Mouse (Mus musculus): ENCODE results near the gene Ipo8. TPM values are rescaled to one million over a fixed set of nuclear protein-coding genes. Genes with fewer than 3 reads are reported as not detected.

Gene Ipo8
- total and polyA plus RNA-seq, 2 experiments from 2014 or later = 9.7 to 19.3 TPM

DNA sequence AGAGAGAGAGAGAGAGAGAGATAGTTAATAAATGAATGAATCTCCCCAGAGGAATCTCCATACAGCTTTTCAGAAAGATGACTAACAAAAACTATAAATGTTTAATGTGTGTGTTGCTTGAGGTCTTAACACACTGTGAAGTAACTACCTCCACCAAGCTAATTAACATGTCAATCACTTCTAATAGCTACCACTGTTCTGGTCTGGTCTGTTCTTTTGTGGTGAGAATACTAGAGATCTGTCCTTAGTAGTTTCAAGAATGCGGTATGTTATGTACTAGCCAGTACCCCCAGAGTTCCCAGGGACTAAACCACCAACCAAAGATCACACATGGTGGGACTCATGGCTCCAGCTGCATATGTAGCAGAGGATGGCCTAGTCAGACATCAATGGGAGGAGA lies 74.7 kb downstream of the Ipo8 start:
- 96% methylated on average over 1 of the region's 1 CpGs for WGBS
- Histone ChIP-seq H3K4me1 (ENCODE audit: control insufficient read depth, insufficient read depth) (no peaks in the 10 kb centered on the region), H3K27me3 (ENCODE audit: control insufficient read depth, insufficient read depth, low read length) (no peaks in the 10 kb centered on the region), H3K27ac (ENCODE audit: low read depth) (no peak overlapping the region), H3K9me3 (replicated peaks; ENCODE audit: control insufficient read depth, low read length) (no peaks in the 10 kb centered on the region), H3K4me2 (ENCODE audit: low read depth, low read length) (no peak overlapping the region), H3K36me3 (replicated peaks; ENCODE audit: control insufficient read depth, insufficient read depth, low read length) (no peaks in the 10 kb centered on the region), H3K4me3 (ENCODE audit: low read depth, low read length) (no peak overlapping the region), H3K9ac (replicated peaks; ENCODE audit: low read depth, low read length) (no peak overlapping the region)
- TF ChIP-seq CTCF (IDR thresholded peaks at IDR 0.05; ENCODE audit: low read depth) (no peak), EP300 (IDR thresholded peaks at IDR 0.05; ENCODE audit: low read depth) (no peak)
- ATAC-seq (ENCODE audit: insufficient read depth, low read depth) = no peak
- no peak for DNase-seq (ENCODE audit: low spot score)

DNA sequence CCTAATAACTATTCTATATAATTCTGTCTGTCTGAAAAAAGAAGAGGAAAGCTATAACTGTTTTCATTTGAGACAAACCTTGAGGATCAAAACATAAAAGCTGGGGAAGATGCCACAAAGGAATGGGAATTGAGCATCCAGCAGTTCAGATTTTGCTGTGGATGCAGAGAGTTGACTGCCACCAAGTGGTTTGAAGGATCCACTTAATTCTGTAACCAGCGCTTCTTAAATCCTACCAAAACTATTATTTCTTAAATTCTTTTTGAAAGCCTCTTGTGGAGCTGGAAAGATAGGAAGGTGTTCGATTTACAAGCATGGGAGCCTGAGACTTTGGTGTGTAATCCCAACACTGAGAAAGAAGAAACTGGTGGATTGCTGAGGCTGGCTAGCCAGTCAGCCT lies 79.9 kb downstream of the Ipo8 start:
- Histone ChIP-seq H3K9me3 (replicated peaks; ENCODE audit: control insufficient read depth, low read length) (no peaks in the 10 kb centered on the region), H3K4me3 (ENCODE audit: low read depth, low read length) (no peak overlapping the region), H3K4me2 (ENCODE audit: low read depth, low read length) (no peak overlapping the region), H3K4me1 (ENCODE audit: control insufficient read depth, insufficient read depth) (no peaks in the 10 kb centered on the region), H3K27me3 (ENCODE audit: control insufficient read depth, insufficient read depth, low read length) (no peaks in the 10 kb centered on the region), H3K36me3 (replicated peaks; ENCODE audit: control insufficient read depth, insufficient read depth, low read length) (no peaks in the 10 kb centered on the region), H3K27ac (ENCODE audit: low read depth) (no peak overlapping the region), H3K9ac (replicated peaks; ENCODE audit: low read depth, low read length) (no peak overlapping the region)
- WGBS = 62% methylated on average over 2 of the region's 2 CpGs
- no peak for ATAC-seq (ENCODE audit: insufficient read depth, low read depth)
- TF ChIP-seq CTCF (IDR thresholded peaks at IDR 0.05; ENCODE audit: low read depth) (peak; percentile 49), EP300 (IDR thresholded peaks at IDR 0.05; ENCODE audit: low read depth) (no peak)
- no peak for DNase-seq (ENCODE audit: low spot score)

DNA sequence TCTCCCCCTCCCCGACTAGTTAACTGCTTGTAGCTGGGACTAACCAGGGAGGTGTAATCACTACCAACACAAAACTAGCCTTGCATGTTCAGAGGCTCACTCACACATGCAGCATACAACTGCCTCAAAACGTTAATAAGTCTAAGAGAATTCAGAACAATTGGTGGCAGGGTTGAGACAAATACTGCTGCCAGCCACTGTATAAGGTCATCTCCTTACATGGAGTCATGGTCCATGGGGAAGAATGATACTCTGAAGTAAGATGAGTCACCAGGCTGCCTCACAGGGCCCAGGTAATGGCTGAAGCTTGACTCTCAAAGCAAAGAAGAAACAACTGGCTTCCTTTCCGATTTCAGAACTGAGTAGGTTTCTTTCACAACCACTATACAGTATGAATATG lies 81.1 kb downstream of the Ipo8 start:
- no peak overlapping the region for H3K9ac ChIP-seq (replicated peaks; ENCODE audit: low read depth, low read length)
- DNase-seq (ENCODE audit: low spot score) (no peak), ATAC-seq (ENCODE audit: insufficient read depth, low read depth) (no peak)
- H3K4me2 ChIP-seq (ENCODE audit: low read depth, low read length) = no peak overlapping the region
- H3K27ac ChIP-seq (ENCODE audit: low read depth) = no peak overlapping the region
- no peak for TF ChIP-seq EP300 (IDR thresholded peaks at IDR 0.05; ENCODE audit: low read depth)
- TF ChIP-seq CTCF (IDR thresholded peaks at IDR 0.05; ENCODE audit: low read depth) = no peak
- H3K27me3 ChIP-seq (ENCODE audit: control insufficient read depth, insufficient read depth, low read length) = no peaks in the 10 kb centered on the region
- H3K9me3 ChIP-seq (replicated peaks; ENCODE audit: control insufficient read depth, low read length) = no peaks in the 10 kb centered on the region
- no peak overlapping the region for H3K4me3 ChIP-seq (ENCODE audit: low read depth, low read length)
- no peaks in the 10 kb centered on the region for H3K36me3 ChIP-seq (replicated peaks; ENCODE audit: control insufficient read depth, insufficient read depth, low read length)
- 68% methylated on average over 3 of the region's 3 CpGs for WGBS
- H3K4me1 ChIP-seq (ENCODE audit: control insufficient read depth, insufficient read depth) = no peaks in the 10 kb centered on the region

DNA sequence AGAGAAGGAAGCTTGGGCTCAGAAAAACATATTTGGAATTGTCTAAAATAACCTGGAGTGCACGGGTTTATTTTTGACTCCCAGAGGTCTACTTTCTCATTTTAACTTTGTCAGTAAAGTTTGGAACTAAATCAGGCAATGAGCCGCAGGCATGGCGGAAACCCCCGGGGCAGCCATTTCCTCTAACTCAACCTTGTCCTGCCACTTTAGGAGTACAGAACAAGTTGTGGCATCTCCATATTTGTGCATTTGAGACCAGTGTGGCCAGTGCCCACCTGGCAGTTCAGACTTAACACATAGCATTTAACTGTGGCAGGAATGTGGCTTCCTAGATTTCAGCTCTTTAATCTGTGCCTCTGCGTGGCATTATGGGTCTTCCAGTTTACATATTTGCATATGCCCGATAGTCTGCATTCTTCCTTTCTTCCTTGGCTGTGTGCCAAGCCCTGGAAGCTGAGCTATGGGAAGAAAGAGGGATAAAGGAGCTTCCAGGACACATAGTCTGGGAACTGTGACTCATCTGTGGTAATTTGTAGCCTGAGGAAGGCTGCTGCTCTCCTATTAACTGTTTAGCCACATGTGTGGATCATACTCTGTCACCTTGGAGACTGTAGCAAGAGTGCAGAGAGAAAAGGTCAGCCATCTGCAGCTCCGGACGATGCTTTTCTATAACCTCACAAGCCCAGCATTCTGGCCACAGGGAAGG lies 90.6 kb downstream of the Ipo8 start:
- no peaks in the 10 kb centered on the region for H3K4me1 ChIP-seq (ENCODE audit: control insufficient read depth, insufficient read depth)
- no peak overlapping the region for H3K9ac ChIP-seq (replicated peaks; ENCODE audit: low read depth, low read length)
- H3K27me3 ChIP-seq (ENCODE audit: control insufficient read depth, insufficient read depth, low read length) = no peaks in the 10 kb centered on the region
- H3K27ac ChIP-seq (ENCODE audit: low read depth) = no peak overlapping the region
- no peak overlapping the region for H3K4me2 ChIP-seq (ENCODE audit: low read depth, low read length)
- no peaks in the 10 kb centered on the region for H3K9me3 ChIP-seq (replicated peaks; ENCODE audit: control insufficient read depth, low read length)
- TF ChIP-seq CTCF (IDR thresholded peaks at IDR 0.05; ENCODE audit: low read depth) (no peak), EP300 (IDR thresholded peaks at IDR 0.05; ENCODE audit: low read depth) (no peak)
- DNase-seq (ENCODE audit: low spot score) (no peak), ATAC-seq (ENCODE audit: insufficient read depth, low read depth) (no peak)
- WGBS = 51% methylated on average over 8 of the region's 8 CpGs
- H3K4me3 ChIP-seq (ENCODE audit: low read depth, low read length) = no peak overlapping the region
- no peaks in the 10 kb centered on the region for H3K36me3 ChIP-seq (replicated peaks; ENCODE audit: control insufficient read depth, insufficient read depth, low read length)

DNA sequence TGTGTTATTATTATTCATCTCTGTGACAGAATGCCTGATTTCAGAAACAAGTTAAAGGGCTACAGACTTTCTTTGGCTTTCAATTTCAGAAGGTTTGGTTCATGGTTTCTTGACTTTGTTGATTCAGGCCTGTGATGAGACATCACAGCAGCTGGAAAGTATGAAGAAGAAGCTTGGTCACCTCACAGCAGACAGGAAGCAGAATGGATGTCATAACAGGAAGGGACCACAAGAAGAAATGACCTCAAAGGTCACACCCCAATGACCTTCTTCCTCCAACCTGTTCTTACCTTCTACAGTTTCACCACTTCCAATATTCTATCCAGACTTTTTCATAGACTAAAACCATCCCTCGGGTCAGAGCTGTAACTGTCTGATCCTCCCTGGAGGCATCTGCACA lies 94.9 kb downstream of the Ipo8 start:
- Histone ChIP-seq H3K4me1 (ENCODE audit: control insufficient read depth, insufficient read depth) (no peaks in the 10 kb centered on the region), H3K27ac (ENCODE audit: low read depth) (no peak overlapping the region), H3K27me3 (ENCODE audit: control insufficient read depth, insufficient read depth, low read length) (no peaks in the 10 kb centered on the region), H3K4me2 (ENCODE audit: low read depth, low read length) (no peak overlapping the region), H3K9ac (replicated peaks; ENCODE audit: low read depth, low read length) (no peak overlapping the region), H3K9me3 (replicated peaks; ENCODE audit: control insufficient read depth, low read length) (no peaks in the 10 kb centered on the region), H3K36me3 (replicated peaks; ENCODE audit: control insufficient read depth, insufficient read depth, low read length) (no peaks in the 10 kb centered on the region), H3K4me3 (ENCODE audit: low read depth, low read length) (no peak overlapping the region)
- DNase-seq (ENCODE audit: low spot score) (no peak), ATAC-seq (ENCODE audit: insufficient read depth, low read depth) (no peak)
- 51% methylated on average over 1 of the region's 1 CpGs for WGBS
- TF ChIP-seq EP300 (IDR thresholded peaks at IDR 0.05; ENCODE audit: low read depth) (no peak), CTCF (IDR thresholded peaks at IDR 0.05; ENCODE audit: low read depth) (no peak)

DNA sequence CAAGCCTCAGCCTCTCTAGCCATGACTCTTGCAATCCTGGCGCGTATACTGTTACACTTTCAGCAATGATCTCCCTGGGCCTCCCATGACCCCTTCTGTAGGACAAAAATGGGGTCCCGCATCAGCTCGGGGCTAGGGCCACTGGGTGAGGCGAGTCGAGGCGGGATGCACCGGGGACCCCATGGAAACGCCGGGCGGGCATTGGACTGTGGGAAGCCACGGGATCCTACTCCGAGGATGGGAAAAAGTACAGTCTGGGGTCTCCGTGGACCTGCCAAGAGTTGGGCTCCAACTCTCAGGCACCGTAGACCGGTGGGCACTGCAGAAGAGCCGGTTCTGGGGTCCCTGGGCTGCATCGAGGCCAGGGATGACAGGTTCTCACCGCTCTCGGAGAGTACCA lies 97.3 kb downstream of the Ipo8 start:
- Histone ChIP-seq H3K9ac (replicated peaks; ENCODE audit: low read depth, low read length) (no peak overlapping the region), H3K4me1 (ENCODE audit: control insufficient read depth, insufficient read depth) (no peaks in the 10 kb centered on the region), H3K4me3 (ENCODE audit: low read depth, low read length) (no peak overlapping the region), H3K27ac (ENCODE audit: low read depth) (no peak overlapping the region), H3K9me3 (replicated peaks; ENCODE audit: control insufficient read depth, low read length) (no peaks in the 10 kb centered on the region), H3K4me2 (ENCODE audit: low read depth, low read length) (no peak overlapping the region), H3K27me3 (ENCODE audit: control insufficient read depth, insufficient read depth, low read length) (no peaks in the 10 kb centered on the region), H3K36me3 (replicated peaks; ENCODE audit: control insufficient read depth, insufficient read depth, low read length) (no peaks in the 10 kb centered on the region)
- TF ChIP-seq EP300 (IDR thresholded peaks at IDR 0.05; ENCODE audit: low read depth) = no peak
- 90% methylated on average over 20 of the region's 20 CpGs for WGBS
- ATAC-seq (ENCODE audit: insufficient read depth, low read depth) (no peak), DNase-seq (ENCODE audit: low spot score) (no peak)

Measured in heart, postnatal 0 days (tissue).